Mouse (Mus musculus) limb, embryonic 11.5 days (tissue): ENCODE measurements around the gene Tmprss11d. TPM values are rescaled to one million over a fixed set of nuclear protein-coding genes. Genes with fewer than 3 reads are reported as not detected.
"Not testable (repeated sequence)": the region's sequence is repeated elsewhere in the genome, so short reads cannot be mapped to it uniquely, and the experiment has no call there.

Experiments
- ATAC-seq: fragments of 200-750 bp; cut with Nextera tagmentation; 2 replicates; pipeline ENCODE4 v1.8.0; 2017; ENCODE audit warnings: low read depth; ENCODE audit not compliant: insufficient number of reproducible peaks, low FRiP score, low TSS enrichment
- DNase-seq: peaks from one replicate; pipeline ENCODE4 v3.0.0-alpha.2; 2015; ENCODE audit warnings: low spot score
- H3K27ac ChIP-seq: fragments of 300-500 bp; sonication (generic); replicated peaks from 2 replicates; pipeline ENCODE4 v1.5.1; 2014; ENCODE audit warnings: low read depth, mild to moderate bottlenecking, low read length
- H3K27me3 ChIP-seq: fragments of 300-500 bp; sonication (generic); 2 replicates; pipeline ENCODE4 v1.6.1; 2014; ENCODE audit warnings: mild to moderate bottlenecking, low read length, mixed read lengths; ENCODE audit not compliant: control insufficient read depth, insufficient read depth
- H3K36me3 ChIP-seq: fragments of 300-500 bp; sonication (generic); 2 replicates; pipeline ENCODE4 v1.6.1; 2014; ENCODE audit warnings: mild to moderate bottlenecking, low read length, moderate library complexity, mixed read lengths; ENCODE audit not compliant: control insufficient read depth, insufficient read depth
- H3K4me1 ChIP-seq: fragments of 300-500 bp; sonication (generic); 2 replicates; pipeline ENCODE4 v1.6.1; 2014; ENCODE audit warnings: low read length, mixed read lengths; ENCODE audit not compliant: control insufficient read depth, insufficient read depth
- H3K4me2 ChIP-seq: fragments of 300-500 bp; sonication (generic); 2 replicates; pipeline ENCODE4 v1.6.1; 2014; ENCODE audit warnings: low read depth, mild to moderate bottlenecking, moderate library complexity; ENCODE audit not compliant: severe bottlenecking
- H3K4me3 ChIP-seq: fragments of 300-500 bp; sonication (generic); 2 replicates; pipeline ENCODE4 v1.5.1; 2014; ENCODE audit warnings: low read depth, low read length
- H3K9ac ChIP-seq: fragments of 300-500 bp; sonication (generic); 2 replicates; pipeline ENCODE4 v1.6.1; 2014; ENCODE audit warnings: mild to moderate bottlenecking, low read length
- H3K9me3 ChIP-seq: fragments of 300-500 bp; sonication (generic); 2 replicates; pipeline ENCODE4 v1.6.1; 2016; ENCODE audit warnings: low read length; ENCODE audit not compliant: control insufficient read depth
- WGBS: fragments of 180-500 bp; shearing (Covaris S2); extraction: QIAGEN DNeasy Blood & Tissue Kit; methylation state at CpG from one replicate; pipeline ENCODE4 v1.1.7; 2014; 5-methylcytosine and 5-hydroxymethylcytosine counted together
- polyA plus RNA-seq: library from polyadenylated mRNA; unstranded; fragments of >200 nt; fragmentation: Nextera tagmentation; extraction: Ambion mirVana; gene quantifications from 2 replicates; pipeline ENCODE4 v1.2.1, GENCODE M21; 2014

The Tmprss11d gene
- polyA plus RNA-seq, 1 experiment from 2014 or later: 0.15 TPM

GRCm38 (mm10) chr5:86352966-86353365 lies 20.3 kb downstream of the Tmprss11d start:
- Histone ChIP-seq H3K27me3 (no peaks in the 10 kb centered on the region), H3K4me2 (no peak overlapping the region), H3K4me1 (no peaks in the 10 kb centered on the region), H3K9me3 (no peaks in the 10 kb centered on the region), H3K36me3 (no peaks in the 10 kb centered on the region), H3K9ac (no peak overlapping the region), H3K4me3 (no peak overlapping the region), H3K27ac (no peak overlapping the region)
- DNase-seq: peak; percentile 26
- 21% methylated on average over 7 of the region's 7 CpGs for WGBS
- no peak for ATAC-seq

- H3K4me1 ChIP-seq, H3K36me3 ChIP-seq, DNase-seq, H3K9me3 ChIP-seq, H3K27ac ChIP-seq, H3K4me2 ChIP-seq, H3K27me3 ChIP-seq, H3K9ac ChIP-seq: not testable (repeated sequence)
- 48% methylated on average over 27 of the region's 30 CpGs for WGBS
- ATAC-seq: 0 out of 2 replicates have a peak, but pooled peaks have one; percentile 21
- peak overlapping the region; percentile 14; the same call in 1 of the 2 replicates for H3K4me3 ChIP-seq
Measured at GRCm38 (mm10) chr5:86318018-86318956, 54.9 kb downstream of the Tmprss11d start.

- H3K4me2 ChIP-seq: no peak overlapping the region
- H3K9me3 ChIP-seq: no peaks in the 10 kb centered on the region
- H3K27ac ChIP-seq: no peak overlapping the region
- 87% methylated on average over 5 of the region's 5 CpGs for whole genome bisulfite sequencing
- H3K36me3 ChIP-seq: no peaks in the 10 kb centered on the region
- H3K9ac ChIP-seq: no peak overlapping the region
- H3K4me1 ChIP-seq: no peaks in the 10 kb centered on the region
- no peaks in the 10 kb centered on the region for H3K27me3 ChIP-seq
- ATAC-seq (no peak), DNase-seq (no peak)
- H3K4me3 ChIP-seq: no peak overlapping the region
Measured at GRCm38 (mm10) chr5:86306116-86306515, 67.1 kb downstream of the Tmprss11d start.

GRCm38 (mm10) chr5:86303877-86304276 lies 69.3 kb downstream of the Tmprss11d start:
- 88% methylated on average over 8 of the region's 8 CpGs for WGBS
- Histone ChIP-seq H3K36me3 (no peaks in the 10 kb centered on the region), H3K27ac (no peak overlapping the region), H3K4me3 (no peak overlapping the region), H3K9ac (no peak overlapping the region), H3K27me3 (no peaks in the 10 kb centered on the region), H3K4me2 (no peak overlapping the region), H3K9me3 (no peaks in the 10 kb centered on the region), H3K4me1 (no peaks in the 10 kb centered on the region)
- ATAC-seq (no peak), DNase-seq (no peak)

GRCm38 (mm10) chr5:86289208-86289607 lies 84.0 kb downstream of the Tmprss11d start, which contains the start of gene Tmprss11c:
Gene Tmprss11c (minus strand): TSS chr5:86289308.
- Histone ChIP-seq H3K36me3 (no peaks in the 10 kb centered on the region), H3K27me3 (no peaks in the 10 kb centered on the region), H3K9me3 (no peaks in the 10 kb centered on the region), H3K9ac (no peak within 1 kb of the TSS), H3K4me3 (no peak within 1 kb of the TSS), H3K4me1 (no peaks in the 10 kb centered on the region), H3K27ac (no peak within 1 kb of the TSS), H3K4me2 (no peak within 1 kb of the TSS)
- no peak for DNase-seq
- WGBS: 85% methylated on average over 4 of the region's 4 CpGs
- ATAC-seq: no peak

Other genes starting within 250 kb of the Tmprss11d start
- 21.6 and 24.6 TPM in 2 replicates for gene Uba6, start 200.6 kb downstream of the Tmprss11d start, polyA plus RNA-seq
- not detected in 2 replicates for gene Gnrhr, start 175.5 kb downstream of the Tmprss11d start, polyA plus RNA-seq
- not detected in 2 replicates for gene Tmprss11c, start 84.1 kb downstream of the Tmprss11d start, polyA plus RNA-seq
- not detected in 2 replicates for gene Tmprss11a, start 95.6 kb upstream of the Tmprss11d start, polyA plus RNA-seq
- gene Tmprss11g, start 145.2 kb upstream of the Tmprss11d start, polyA plus RNA-seq: not detected in 2 replicates